Mouse (Mus musculus) left cerebral cortex, postnatal 4 days (tissue): Measurements from ENCODE around the gene Myadm. TPM values are rescaled to one million over a fixed set of nuclear protein-coding genes. Genes with fewer than 3 reads are reported as not detected.
"Not testable (repeated sequence)": the region's sequence is repeated elsewhere in the genome, so short reads cannot be mapped to it uniquely, and the experiment has no call there.

ENCODE experiments used
- DNase-seq: peaks from one replicate; pipeline ENCODE4 v3.0.0-alpha.2; 2022
- intact Hi-C: fragments of 180-260 bp; cut with DNase I; formaldehyde crosslinking; loops from one replicate; pipeline ENCODE4 v1.15.1; 2025
- total RNA-seq, 2 experiments: library from RNA; stranded (reverse); gene quantifications; 2 replicates each; pipeline ENCODE4 v1.2.3; 2021

Gene Myadm
- total RNA-seq, 2 experiments from 2014 or later: 34.6 to 35.9 TPM

DNA sequence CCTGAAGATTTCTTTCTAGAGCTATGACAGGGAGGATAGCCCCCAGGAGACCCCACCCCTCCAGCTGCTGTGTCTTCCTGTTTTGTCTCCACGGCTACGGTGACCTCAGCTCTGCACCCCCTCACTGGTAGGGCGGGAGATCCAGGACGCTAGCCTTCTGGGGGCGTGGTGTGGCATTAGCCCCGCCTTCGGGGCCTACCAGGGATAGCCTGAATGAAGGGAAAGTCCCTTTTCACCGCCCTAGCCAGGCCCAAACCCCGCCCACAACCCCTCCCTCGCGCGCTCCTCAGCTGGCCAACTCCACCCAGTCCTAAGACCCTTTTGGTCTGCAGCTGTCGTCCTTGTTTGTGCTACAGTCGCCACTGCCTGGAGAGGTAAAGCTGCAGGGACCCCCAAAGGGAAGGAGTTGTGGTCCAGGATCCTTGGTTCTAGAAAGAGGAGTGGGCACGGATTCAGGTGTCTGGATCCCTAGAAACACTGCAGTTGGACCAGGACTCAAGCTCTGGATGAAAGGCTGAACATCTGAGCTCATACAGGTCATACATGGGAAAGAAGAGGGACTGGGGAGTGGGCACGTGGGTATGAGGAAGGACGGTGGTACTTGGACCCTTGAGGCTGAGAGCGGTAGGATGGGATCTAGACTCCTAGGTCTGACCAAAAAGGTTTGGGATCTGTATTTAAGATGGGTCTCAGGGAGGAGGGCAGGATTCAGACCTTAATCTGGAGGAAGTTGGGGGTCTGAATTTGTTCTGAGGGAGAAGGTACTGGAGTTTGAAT, 1.6 kb downstream of the Myadm start:
- peak; percentile 96 for DNase-seq
- intact Hi-C loops: loop anchor here (10.0 kb wide), 1 partner anchor 66 kb away; no protein-coding TSS in a partner anchor

GRCm38 (mm10) chr7:3291197-3291596, 2.3 kb downstream of the Myadm start:
- intact Hi-C loops: loop anchor here (10.0 kb wide), 1 partner anchor 66 kb away; no protein-coding TSS in a partner anchor

GRCm38 (mm10) chr7:3291764-3292163, 2.9 kb downstream of the Myadm start:
- DNase-seq: no peak
- intact Hi-C loops: loop anchor here (10.0 kb wide), 1 partner anchor 67 kb away; no protein-coding TSS in a partner anchor

More at GRCm38 (mm10) chr7:3291197-3291596, 2.3 kb downstream of the Myadm start:
- DNase-seq: no peak

GRCm38 (mm10) chr7:3292271-3292670, 3.4 kb downstream of the Myadm start:
- intact Hi-C loops: loop anchor here (10.0 kb wide), 1 partner anchor 67 kb away; no protein-coding TSS in a partner anchor
- not testable (repeated sequence) for DNase-seq

DNA sequence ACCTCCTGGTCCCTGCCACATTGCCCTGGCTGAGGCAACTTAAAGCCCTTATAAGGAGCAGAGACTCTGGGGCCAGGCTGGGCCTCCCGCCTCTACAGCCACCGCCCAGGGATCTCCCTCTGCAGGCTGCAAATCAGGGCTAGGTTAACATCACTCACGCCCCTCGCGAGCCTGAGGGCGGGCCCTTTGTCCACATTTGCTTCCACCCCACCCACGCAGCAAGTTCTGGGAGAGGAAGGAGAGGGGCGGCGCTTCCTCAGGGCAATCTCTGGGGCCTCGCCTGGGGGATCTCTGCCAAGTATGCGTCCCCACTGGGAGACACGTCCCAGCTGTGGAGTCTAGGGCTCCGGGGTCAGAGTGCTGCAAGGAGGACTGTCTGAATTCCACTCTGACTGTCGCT, 3.9 kb downstream of the Myadm start:
- peak; percentile 50 for DNase-seq
- intact Hi-C loops: loop anchor here (10.0 kb wide), 1 partner anchor 68 kb away; no protein-coding TSS in a partner anchor

DNA sequence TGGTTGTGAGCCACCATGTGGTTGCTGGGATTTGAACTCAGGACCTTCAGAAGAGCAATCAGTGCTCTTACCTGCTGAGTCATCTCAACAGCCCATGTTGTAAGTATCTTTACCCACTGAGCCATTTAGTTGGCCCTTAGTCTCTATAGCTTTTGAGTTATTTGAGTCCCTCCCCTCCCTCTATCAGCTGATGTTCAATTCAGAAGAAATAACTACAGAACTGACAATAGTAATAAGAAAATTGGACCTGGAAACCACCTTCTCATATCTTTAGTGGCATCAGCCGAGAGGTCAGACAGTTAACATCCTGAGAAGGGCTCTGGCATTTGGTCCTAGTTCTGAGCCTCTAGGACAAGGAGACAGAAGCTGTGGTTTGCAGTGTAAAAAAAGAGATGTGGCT, 5.9 kb downstream of the Myadm start:
- no peak for DNase-seq
- intact Hi-C loops: loop anchor here (10.0 kb wide), 1 partner anchor 70 kb away; no protein-coding TSS in a partner anchor

GRCm38 (mm10) chr7:3295321-3296110, 6.6 kb downstream of the Myadm start:
- intact Hi-C loops: loop anchor here (10.0 kb wide), 1 partner anchor 71 kb away; no protein-coding TSS in a partner anchor
- DNase-seq: no peak

- intact Hi-C loops: loop anchor here (10.0 kb wide), 1 partner anchor 72 kb away; no protein-coding TSS in a partner anchor
- DNase-seq: no peak
Observed at GRCm38 (mm10) chr7:3296711-3297110, 7.8 kb downstream of the Myadm start.

DNA sequence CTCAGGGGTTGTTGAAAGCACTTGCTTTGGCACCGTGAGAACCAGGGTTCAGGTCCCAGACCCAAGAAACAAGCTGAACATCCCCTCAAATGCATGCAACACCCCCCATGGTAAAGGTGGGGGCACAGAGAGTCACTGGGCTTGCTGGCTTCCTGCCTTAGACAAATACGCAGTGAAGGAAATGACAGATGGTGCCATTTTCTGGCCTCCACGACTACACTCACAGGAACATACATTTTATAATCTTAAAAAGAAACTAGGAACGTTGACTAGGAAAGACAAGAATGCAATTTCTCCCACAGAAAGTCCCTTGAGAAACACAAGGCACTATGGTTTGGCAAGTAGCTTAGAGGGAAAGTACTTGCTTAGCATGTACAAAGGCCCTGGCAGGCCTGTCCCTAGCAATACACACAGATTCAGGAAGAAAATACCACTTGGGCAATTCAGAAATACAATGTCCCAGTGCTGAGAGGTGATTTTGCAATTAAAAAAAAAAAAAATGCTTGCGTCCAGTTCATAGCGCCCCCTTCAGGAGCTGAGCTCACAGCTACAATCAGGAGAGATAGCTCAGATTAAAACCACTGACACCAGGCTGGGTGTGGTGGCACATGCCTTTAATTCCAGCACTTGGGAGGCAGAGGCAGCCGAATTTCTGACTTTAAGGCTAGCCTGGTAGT, 11.2 kb downstream of the Myadm start:
- intact Hi-C loops: loop anchor here (10.0 kb wide), 1 partner anchor 75 kb away; no protein-coding TSS in a partner anchor
- DNase-seq: peak; percentile 21

GRCm38 (mm10) chr7:3300891-3301627, 12.2 kb downstream of the Myadm start:
- intact Hi-C loops: no loop called here
- no peak for DNase-seq

DNA sequence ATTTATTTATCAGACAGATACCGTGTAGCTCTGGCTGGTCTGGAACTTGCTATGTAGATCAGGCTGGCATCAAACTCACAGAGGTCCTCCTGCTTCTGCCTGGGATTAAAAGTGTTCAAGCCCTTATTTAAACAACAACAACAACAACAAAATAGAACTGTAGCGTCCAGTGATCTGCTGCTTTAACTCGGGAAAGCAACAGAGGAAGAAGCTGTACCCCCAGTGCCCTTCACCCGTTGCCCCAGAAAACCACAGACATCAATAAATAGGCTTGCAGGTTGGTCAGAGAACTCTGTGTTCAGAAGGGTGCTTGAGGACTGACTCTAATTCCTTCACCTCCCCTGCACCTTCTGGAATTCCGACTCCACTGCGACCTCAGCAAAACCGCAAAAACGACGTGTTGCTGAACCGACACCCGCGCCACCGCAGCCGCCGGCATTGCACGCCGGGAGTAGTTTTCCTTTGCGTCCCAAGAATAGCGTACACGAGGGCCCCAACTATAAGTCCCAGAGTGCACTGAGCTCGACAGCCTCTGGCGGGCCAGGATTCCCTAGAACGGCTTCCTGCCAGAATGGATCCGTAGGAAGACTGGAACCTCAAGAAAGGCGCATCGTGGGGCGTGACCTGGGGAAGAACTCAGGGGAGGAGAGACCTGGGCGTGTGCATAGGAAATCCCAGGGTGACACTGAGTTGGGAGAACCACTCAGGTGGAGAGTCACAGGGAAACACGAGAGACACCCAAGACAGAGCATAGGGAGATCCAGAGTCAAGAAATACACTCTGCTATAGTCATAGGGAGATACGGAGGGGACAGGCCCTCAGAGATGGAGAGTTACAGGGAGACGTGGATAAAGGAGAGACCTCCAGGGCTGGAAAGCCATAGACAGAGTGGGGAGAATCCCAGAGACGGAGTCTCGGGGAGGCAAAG, 13.0 kb downstream of the Myadm start:
- intact Hi-C loops: no loop called here
- no peak for DNase-seq

DNA sequence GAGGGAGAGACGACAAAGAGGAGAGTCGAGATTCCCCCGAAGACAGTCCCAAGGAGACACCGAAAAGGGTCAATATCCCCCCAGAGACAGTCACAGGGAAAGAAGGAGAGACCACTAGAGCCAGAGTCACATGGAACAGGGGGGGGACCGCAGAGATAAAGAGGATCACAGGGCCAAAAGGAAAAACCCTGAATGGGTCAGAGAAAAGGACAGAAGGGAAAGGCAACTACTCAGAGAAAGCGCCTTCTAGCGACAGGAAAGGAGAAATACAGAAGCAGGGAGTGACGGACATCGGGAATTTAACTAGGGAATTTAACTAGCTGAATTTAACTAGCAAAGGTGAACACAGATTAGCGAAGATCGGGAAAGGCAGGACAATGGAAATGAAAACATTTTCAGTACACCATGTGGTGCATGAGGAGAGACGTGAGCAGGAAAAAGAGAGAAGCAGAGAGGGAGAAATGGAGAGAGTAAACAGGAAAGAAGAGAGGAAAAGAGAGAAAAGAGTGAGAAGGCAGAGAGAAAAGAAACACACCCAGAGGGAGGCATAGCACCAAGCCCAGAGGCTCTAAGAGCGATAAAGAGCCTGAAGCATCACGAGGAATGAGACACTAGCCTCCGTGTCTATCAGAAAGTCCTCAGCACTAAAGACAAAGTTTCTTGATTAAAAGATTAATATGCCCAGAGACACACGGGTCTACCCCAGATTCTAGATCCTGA, 13.8 kb downstream of the Myadm start:
- intact Hi-C loops: no loop called here
- no peak for DNase-seq

DNA sequence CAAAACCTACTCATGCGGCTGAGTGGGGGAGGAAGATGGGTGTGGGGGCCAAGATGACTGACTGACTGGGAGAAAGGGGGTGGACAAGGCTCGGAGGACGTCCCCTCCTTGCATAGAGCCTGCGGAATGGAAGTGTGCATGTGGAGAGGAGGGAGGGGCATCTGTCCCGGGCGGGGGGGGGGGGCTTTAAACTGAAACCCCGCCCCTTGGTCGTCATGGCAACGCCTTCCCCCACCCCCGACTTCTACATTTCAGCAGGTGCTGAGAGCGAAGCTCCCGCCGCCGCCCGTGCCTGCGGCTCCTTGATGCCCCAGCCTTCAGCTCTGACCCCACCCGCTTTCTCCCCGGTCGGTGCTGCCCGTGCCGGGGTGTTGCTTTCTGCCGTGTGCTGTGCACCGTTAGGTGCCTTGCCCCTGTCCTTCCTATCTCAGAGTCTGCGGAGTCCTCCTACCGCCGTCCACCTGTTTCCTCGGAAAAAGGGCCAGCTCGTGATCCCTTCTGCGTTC, 14.4 kb downstream of the Myadm start:
- peak; percentile 69 for DNase-seq
- intact Hi-C loops: no loop called here

DNA sequence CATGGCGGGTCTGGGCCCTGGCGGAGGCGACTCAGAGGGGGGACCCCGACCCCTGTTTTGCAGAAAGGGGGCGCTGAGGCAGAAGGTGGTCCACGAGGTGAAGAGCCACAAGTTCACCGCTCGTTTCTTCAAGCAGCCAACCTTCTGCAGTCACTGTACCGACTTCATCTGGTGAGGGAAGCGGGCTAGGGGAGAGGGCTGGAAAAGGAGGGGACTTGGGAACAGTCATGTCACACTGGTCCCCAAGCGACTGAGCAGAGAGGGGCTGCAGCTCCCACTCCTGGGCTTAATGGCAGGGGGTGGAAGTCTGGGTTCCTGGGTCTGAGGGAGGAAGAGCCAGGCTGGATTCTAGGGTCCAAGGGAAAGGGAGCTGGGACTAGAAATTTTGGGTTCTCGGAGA, 14.9 kb downstream of the Myadm start:
- intact Hi-C loops: no loop called here
- DNase-seq: no peak

DNA sequence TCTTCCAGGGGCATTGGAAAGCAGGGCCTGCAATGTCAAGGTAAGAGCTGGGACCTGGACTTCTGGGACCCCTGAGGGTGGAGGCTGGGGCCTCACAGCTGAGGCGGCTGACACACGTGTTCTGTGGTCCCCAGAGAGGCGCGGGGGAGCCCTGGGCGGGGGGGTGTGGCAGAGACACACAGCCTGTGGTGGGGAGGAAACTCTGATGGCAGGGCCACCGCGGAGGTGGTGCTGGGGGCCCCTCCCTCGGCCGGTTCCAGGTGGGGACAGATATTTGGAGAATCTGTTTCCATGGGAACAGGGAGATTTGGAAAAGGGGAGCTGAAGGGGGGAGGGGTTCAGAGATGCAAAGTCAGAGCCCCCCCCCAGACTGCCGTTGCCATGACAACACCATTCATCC, 15.4 kb downstream of the Myadm start:
- intact Hi-C loops: no loop called here
- peak; percentile 34 for DNase-seq

DNA sequence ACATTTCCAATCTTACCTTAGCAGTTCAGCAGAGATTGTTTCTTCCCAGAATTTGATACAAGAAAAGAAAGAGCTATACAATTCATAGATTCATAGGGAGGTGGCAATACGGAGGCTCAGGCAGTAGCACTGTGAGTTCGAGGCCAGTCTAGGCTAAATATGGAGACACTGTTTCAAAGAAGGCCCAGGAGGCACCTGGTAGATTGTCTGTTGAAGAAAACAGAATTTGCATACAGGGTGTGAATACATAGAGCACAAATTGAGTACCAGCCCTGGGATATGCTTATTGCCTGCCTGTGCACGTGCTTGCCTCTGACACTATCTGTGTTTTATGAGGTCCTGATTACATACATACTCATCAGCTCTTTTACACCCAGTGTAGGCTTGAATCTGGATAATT, 17.5 kb downstream of the Myadm start:
- intact Hi-C loops: no loop called here

DNA sequence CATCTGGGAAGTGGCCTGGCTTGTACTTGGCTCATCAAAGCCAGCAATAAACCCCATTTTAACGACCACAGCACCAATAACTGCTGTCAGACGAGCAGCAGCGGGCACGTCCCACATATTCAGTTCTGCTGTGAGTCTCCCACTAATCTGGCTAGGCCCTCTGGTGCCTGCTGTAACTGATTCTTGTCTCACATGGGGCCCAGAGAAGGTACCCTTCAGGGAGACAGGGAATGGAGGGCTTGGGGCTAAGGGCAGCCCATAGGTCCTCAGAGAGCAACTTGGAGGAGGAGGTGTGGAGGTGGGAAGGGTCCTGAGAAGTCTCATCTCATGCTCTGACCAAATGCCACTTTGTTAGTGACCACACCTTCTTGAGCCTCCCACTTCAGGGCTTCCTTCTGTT, 19.8 kb downstream of the Myadm start:
- intact Hi-C loops: no loop called here
- DNase-seq: no peak

More for the DNA sequence above, 17.5 kb downstream of the Myadm start:
- DNase-seq: no peak

DNA sequence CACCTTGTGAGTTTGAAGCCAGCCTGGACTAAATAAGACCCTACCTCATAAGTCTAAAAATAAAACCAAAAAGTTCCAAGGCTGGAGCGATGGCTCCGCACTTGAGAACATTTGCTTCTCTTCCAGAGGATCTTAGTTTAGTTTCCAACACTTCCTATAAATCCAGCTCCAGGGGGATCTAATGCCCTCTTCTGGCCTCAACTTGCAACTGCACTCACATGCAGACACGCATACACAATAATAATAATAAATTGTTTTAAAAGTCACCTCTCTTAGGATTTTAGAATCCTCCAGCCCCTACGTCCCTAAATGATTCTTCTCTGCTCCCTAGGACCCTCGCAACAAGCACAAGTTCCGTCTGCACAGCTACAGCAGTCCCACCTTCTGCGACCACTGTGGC, 21.4 kb downstream of the Myadm start:
- DNase-seq: no peak
- intact Hi-C loops: no loop called here
